ENCODE assay signal across 8 mouse cellular contexts in the genomic region with DNA sequence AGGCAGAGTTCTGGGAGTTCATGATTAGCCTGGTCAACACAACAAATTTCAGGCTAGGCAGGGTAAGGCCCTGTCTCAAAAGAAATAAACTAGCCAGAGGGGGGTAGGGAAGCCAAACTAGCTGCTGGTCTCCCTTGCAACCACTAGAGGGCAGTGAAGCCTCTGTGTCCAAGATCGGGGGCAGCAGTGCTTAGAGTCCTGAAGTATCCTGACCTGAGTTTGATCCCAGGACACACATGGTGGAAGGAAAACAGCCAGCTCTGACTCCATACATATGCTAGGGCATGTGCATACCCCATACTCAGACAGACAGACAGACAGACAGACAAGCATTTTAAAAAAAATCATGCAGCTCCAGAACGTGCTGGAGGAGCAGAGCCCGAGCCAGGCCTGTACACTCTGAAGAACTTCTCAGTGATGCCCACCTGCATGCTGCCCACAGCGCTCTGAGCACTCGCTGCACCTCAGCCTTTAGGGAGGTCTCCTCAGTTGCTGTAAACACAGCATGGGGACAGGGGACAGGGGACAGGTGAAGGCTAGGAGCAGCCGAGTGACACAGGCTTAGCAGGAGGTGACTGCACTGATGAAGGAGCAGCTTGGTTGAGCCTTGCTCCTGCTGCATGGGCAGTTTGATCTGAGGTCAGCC. TPM values are rescaled to one million over a fixed set of nuclear protein-coding genes. Genes with fewer than 3 reads are reported as not detected.
DNase-seq lines count a peak whose midpoint lies in the region; ATAC-seq and TF ChIP-seq lines count a peak whose summit lies in the region.

No protein-coding gene starts in this region.

- ATAC-seq in cerebellum, adult (ENCODE audit: insufficient number of reproducible peaks, low FRiP score, low TSS enrichment): peak; percentile 37
- ATAC-seq in forebrain, embryonic 15.5 days (replicated peaks): peak; percentile 49; the same call in 1 of the 2 replicates
- ATAC-seq in liver, postnatal 0 days: peak; percentile 60

- no peak overlapping the region for H3K27ac ChIP-seq in forebrain, embryonic 15.5 days (replicated peaks)
- no peak overlapping the region for H3K27ac ChIP-seq in liver, postnatal 0 days (ENCODE audit: low read depth)

- TF ChIP-seq CTCF in liver, postnatal 0 days (IDR thresholded peaks at IDR 0.05; ENCODE audit: low read depth): peak; percentile 96

- H3K4me1 ChIP-seq in forebrain, embryonic 15.5 days: no peaks in the 10 kb centered on the region
- H3K4me1 ChIP-seq in liver, postnatal 0 days (ENCODE audit: insufficient read depth): no peaks in the 10 kb centered on the region; the same call in 1 of the 2 replicates

- no peak overlapping the region for H3K9ac ChIP-seq in forebrain, embryonic 15.5 days (replicated peaks)
- H3K9ac ChIP-seq in liver, postnatal 0 days (replicated peaks): no peak overlapping the region

- H3K27me3 ChIP-seq in forebrain, embryonic 15.5 days: no peaks in the 10 kb centered on the region
- H3K27me3 ChIP-seq in liver, postnatal 0 days (ENCODE audit: insufficient read depth, low read length): no peaks in the 10 kb centered on the region

- 69% methylated on average over 6 of the region's 6 CpGs for WGBS in forebrain, embryonic 15.5 days
- 66% methylated on average over 6 of the region's 6 CpGs for WGBS in liver, postnatal 0 days (ENCODE audit: insufficient replicate concordance)

- peak; percentile 72 for DNase-seq in 416B (ENCODE audit: low read depth)
- peak; percentile 74 for DNase-seq in CD4-positive, CD25-positive, alpha-beta regulatory T cell, adult 2 months (ENCODE audit: low read depth, low spot score)
- peak; percentile 76 for DNase-seq in induced T-regulatory cell, adult 2 months (ENCODE audit: low read depth)
- DNase-seq in liver, postnatal 0 days: peak; percentile 57
- peak; percentile 37 for DNase-seq in retina, adult 2 months (ENCODE audit: low read depth, low spot score)
- DNase-seq in layer of hippocampus, adult 8-10 months (ENCODE audit: low spot score in 2 of 2): no peak

- H3K4me3 ChIP-seq in forebrain, embryonic 15.5 days: no peak overlapping the region
- H3K4me3 ChIP-seq in liver, postnatal 0 days (ENCODE audit: low read depth, low read length): no peak overlapping the region

- peaks cover 5% of the 10 kb centered on the region for H3K36me3 ChIP-seq in forebrain, embryonic 15.5 days
- peaks cover 33% of the 10 kb centered on the region for H3K36me3 ChIP-seq in liver, postnatal 0 days (replicated peaks; ENCODE audit: insufficient read depth, low read length)

- H3K4me2 ChIP-seq in forebrain, embryonic 15.5 days (replicated peaks): no peak overlapping the region
- no peak overlapping the region for H3K4me2 ChIP-seq in liver, postnatal 0 days (ENCODE audit: low read depth, low read length)

- no peaks in the 10 kb centered on the region for H3K9me3 ChIP-seq in forebrain, embryonic 15.5 days
- H3K9me3 ChIP-seq in liver, postnatal 0 days (ENCODE audit: low read length): no peaks in the 10 kb centered on the region

- no peak for TF ChIP-seq EP300 in liver, postnatal 0 days (IDR thresholded peaks at IDR 0.05; ENCODE audit: low read depth)

RNA-seq across cellular contexts. Expression of a gene that starts 18.3 kb away (rescaled TPM):
- 24.3 TPM in 2 replicates for polyA plus RNA-seq in forebrain, embryonic 15.5 days (2015; fragmentation: Nextera tagmentation; extraction: Ambion mirVana)
- 24.6 and 24.7 TPM in 2 replicates for polyA plus RNA-seq in liver, postnatal 0 days (2015; fragmentation: Nextera tagmentation; extraction: Ambion mirVana)
- total RNA-seq in layer of hippocampus, adult 8-10 months (2022): 10 to 100 TPM; 10.9 to 16.3 (median 14.8) TPM

Comparison
In these comparisons a context has a peak if more than half of its experiments do, and no peak if none do; other contexts are left out.
1. DNase-seq: peak in 416B (single experiment), CD4-positive, CD25-positive, alpha-beta regulatory T cell, adult 2 months (single experiment), induced T-regulatory cell, adult 2 months (single experiment), liver, postnatal 0 days (single experiment) and retina, adult 2 months (single experiment); none in layer of hippocampus, adult 8-10 months (0 of 2).
2. Peak in every context shown above with its lines, with median percentiles within 50 percentile points of each other: ATAC-seq.